Mouse (Mus musculus): Measurements from ENCODE around the gene Med29. TPM values are rescaled to one million over a fixed set of nuclear protein-coding genes. Genes with fewer than 3 reads are reported as not detected.

Med29 gene
- total RNA-seq (2014; fragmentation: Nextera tagmentation) (15.4 and 21.9 TPM in 2 replicates), total RNA-seq (2017) (17.7 and 21.0 TPM in 2 replicates), polyA plus RNA-seq (2012) (11.2 and 14.8 TPM in 2 replicates)

DNA sequence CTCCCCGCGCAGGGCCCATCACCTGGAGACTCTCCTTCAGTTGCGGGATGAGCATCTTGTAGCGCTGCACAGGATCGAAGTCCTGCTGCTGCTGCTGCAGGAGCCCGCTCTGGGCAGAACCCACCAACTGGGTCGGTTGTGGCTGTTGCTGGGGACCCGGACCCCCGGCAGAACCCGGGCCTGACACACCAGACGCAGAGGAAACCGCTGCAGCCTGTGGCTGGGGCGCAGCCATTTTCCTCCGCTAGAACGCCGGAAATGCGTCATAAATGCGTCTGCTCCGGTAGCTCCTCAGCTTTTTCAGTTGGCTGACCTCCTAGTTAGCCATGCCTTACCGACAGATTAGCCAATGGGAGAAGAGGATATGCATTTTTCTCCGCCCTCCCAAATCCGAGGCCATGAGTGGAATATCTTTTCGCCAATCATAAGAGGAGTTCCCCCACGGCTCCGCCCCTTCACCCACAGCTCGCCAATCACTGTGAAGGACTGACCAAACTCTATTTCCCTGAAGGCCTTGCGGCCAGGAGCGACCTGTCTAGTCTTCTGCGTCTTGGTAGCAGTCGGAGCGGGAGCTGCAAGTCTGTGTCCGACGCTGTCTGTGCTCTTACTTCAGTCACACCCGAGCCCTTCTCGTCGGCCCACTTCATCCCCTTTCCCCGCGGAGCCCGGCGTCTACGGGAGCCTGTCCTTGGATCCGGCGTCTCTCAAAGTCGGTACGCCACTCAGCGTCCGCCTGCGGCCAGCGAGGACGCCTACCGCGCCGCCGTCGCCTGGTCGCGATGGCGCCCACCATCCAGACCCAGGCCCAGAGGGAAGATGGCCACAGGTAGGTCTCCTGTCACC, at the start of gene Med29, which contains the start of gene Paf1:
TSS of gene Med29 (minus strand) at position 280 of the 843 bp plus-strand sequence.
TSS of gene Paf1 (plus strand) at position 523 of the 843 bp plus-strand sequence.
- DNase-seq (ENCODE audit: low spot score): peak; percentile 99
- peaks cover 24% of the 10 kb centered on the region for H3K4me1 ChIP-seq (ENCODE audit: insufficient read depth, low read depth, low read length)
- H3K36me3 ChIP-seq (replicated peaks): peaks cover 70% of the 10 kb centered on the region
- ATAC-seq (ENCODE audit: extremely low read depth, insufficient number of reproducible peaks, low FRiP score, poor library complexity, severe bottlenecking): peak; percentile 97
- peak within 1 kb of the TSS; percentile 95 for H3K4me3 ChIP-seq (ENCODE audit: low read depth, low read length)
- H3K27me3 ChIP-seq (ENCODE audit: insufficient read depth, low read length): no peaks in the 10 kb centered on the region
- TF ChIP-seq CTCF (IDR thresholded peaks at IDR 0.05; ENCODE audit: low read depth, low read length) (no peak), POLR2AphosphoS5 (IDR thresholded peaks at IDR 0.05; ENCODE audit: insufficient replicate concordance, low read depth, low read length) (no peak), TAL1 (conservative IDR thresholded peaks at IDR 0.05; ENCODE audit: low read depth, low read length) (no peak)
- no peaks in the 10 kb centered on the region for H3K9me3 ChIP-seq (replicated peaks)

DNA sequence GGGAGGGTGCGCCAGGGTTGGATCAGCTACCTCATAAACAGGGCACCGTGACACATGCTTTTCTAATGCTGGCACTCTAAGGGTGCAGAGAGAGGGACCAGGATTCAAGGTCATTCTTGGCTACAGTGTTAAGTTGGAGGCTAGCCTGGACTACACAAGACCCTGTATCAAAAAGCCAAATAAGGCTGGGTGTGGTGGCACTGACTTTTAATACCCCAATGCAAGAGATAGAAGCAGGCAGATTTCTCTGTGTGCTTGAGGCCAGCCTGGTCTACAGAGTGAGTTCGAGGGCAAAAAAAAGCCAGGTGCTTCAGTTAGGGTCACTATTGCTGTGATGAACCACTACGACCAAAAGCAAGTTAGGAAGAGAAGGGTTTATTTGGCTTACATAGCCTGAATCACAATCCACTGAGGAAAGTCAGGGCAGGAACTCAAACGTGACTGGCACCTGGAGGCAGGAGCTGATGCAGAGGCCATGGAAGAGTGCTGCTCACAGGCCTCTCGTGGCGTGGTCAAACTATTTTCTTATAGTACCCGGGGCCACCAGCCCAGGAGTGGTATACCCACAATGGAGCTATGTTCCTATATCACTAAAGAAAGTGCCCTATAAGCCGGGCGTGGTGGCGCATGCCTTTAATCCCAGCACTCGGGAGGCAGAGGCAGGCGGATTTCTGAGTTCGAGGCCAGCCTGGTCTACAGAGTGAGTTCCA, 49.4 kb upstream of the Med29 start:
- no peak for TF ChIP-seq GATA2 (IDR thresholded peaks at IDR 0.05; ENCODE audit: borderline replicate concordance, low read depth, low read length)
- no peak for TF ChIP-seq GATA1 (IDR thresholded peaks at IDR 0.05; ENCODE audit: borderline replicate concordance, low read length)
- TF ChIP-seq TAL1 (conservative IDR thresholded peaks at IDR 0.05; ENCODE audit: low read depth, low read length): no peak
- no peak for TF ChIP-seq POLR2AphosphoS5 (IDR thresholded peaks at IDR 0.05; ENCODE audit: insufficient replicate concordance, low read depth, low read length)
- no peak for TF ChIP-seq CTCF (IDR thresholded peaks at IDR 0.05; ENCODE audit: low read depth, low read length)
- peaks cover 11% of the 10 kb centered on the region; the same call in 1 of the 2 replicates for H3K27me3 ChIP-seq (ENCODE audit: insufficient read depth, low read length)
- no peak for ATAC-seq (ENCODE audit: extremely low read depth, insufficient number of reproducible peaks, low FRiP score, poor library complexity, severe bottlenecking)
- peaks cover 5% of the 10 kb centered on the region for H3K36me3 ChIP-seq (replicated peaks)
- H3K4me1 ChIP-seq (ENCODE audit: insufficient read depth, low read depth, low read length): peaks cover 30% of the 10 kb centered on the region
- DNase-seq (ENCODE audit: low spot score): no peak
- no peaks in the 10 kb centered on the region for H3K9me3 ChIP-seq (replicated peaks)
- no peak overlapping the region for H3K4me3 ChIP-seq (ENCODE audit: low read depth, low read length)

DNA sequence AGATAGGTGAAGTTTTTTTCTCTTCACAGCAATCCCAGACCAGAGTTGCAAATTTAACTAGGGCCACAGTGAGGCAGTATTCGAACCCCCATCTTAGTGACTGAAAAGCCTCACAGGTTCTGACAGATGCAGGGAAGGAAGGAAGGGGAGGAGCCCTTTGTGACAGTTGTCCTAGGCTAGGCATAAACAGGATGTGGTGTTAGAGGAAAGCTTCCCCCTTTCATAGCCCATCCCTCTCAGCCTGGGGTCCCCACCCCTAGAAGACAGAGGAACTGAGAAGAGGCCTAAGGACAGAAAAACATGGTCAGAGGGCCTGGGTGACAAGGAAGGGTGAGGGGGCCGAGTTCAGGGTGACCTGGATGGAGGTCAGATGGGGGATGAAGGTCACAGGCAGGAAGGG, 48.2 kb upstream of the Med29 start:
- DNase-seq (ENCODE audit: low spot score) (peak; percentile 64), ATAC-seq (ENCODE audit: extremely low read depth, insufficient number of reproducible peaks, low FRiP score, poor library complexity, severe bottlenecking) (no peak)
- no peaks in the 10 kb centered on the region for H3K9me3 ChIP-seq (replicated peaks)
- peaks cover 35% of the 10 kb centered on the region for H3K4me1 ChIP-seq (ENCODE audit: insufficient read depth, low read depth, low read length)
- TF ChIP-seq POLR2AphosphoS5 (IDR thresholded peaks at IDR 0.05; ENCODE audit: insufficient replicate concordance, low read depth, low read length) (no peak), CTCF (IDR thresholded peaks at IDR 0.05; ENCODE audit: low read depth, low read length) (no peak), GATA2 (IDR thresholded peaks at IDR 0.05; ENCODE audit: borderline replicate concordance, low read depth, low read length) (no peak), TAL1 (conservative IDR thresholded peaks at IDR 0.05; ENCODE audit: low read depth, low read length) (no peak), GATA1 (IDR thresholded peaks at IDR 0.05; ENCODE audit: borderline replicate concordance, low read length) (no peak)
- peaks cover 5% of the 10 kb centered on the region for H3K36me3 ChIP-seq (replicated peaks)
- H3K27me3 ChIP-seq (ENCODE audit: insufficient read depth, low read length): peaks cover 8% of the 10 kb centered on the region; the same call in 1 of the 2 replicates
- H3K4me3 ChIP-seq (ENCODE audit: low read depth, low read length): peak overlapping the region; percentile 31

DNA sequence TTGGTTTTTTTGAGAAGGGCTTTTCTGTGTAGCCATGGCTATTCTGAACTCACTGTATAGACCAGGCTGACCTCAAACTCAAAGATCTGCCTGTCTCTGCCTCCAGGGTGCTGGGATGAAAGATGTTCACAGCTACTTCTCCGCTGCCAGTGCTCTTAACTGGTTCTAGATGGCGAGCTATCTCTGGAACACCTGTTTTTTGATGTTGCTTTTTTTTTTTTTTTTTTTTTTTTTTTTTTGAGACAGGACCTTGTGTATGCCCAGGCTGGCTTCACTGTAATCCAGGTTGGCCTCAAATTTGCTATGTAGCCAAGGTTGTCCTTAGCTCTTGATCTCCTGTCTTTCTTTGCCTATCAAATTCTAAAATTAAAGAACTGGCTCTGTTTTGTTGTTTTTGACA, 46.3 kb upstream of the Med29 start:
- DNase-seq (ENCODE audit: low spot score) (no peak), ATAC-seq (ENCODE audit: extremely low read depth, insufficient number of reproducible peaks, low FRiP score, poor library complexity, severe bottlenecking) (no peak)
- TF ChIP-seq GATA2 (IDR thresholded peaks at IDR 0.05; ENCODE audit: borderline replicate concordance, low read depth, low read length) (no peak), POLR2AphosphoS5 (IDR thresholded peaks at IDR 0.05; ENCODE audit: insufficient replicate concordance, low read depth, low read length) (no peak), GATA1 (IDR thresholded peaks at IDR 0.05; ENCODE audit: borderline replicate concordance, low read length) (no peak), TAL1 (conservative IDR thresholded peaks at IDR 0.05; ENCODE audit: low read depth, low read length) (no peak), CTCF (IDR thresholded peaks at IDR 0.05; ENCODE audit: low read depth, low read length) (no peak)
- H3K27me3 ChIP-seq (ENCODE audit: insufficient read depth, low read length): no peaks in the 10 kb centered on the region
- no peaks in the 10 kb centered on the region for H3K9me3 ChIP-seq (replicated peaks)
- no peaks in the 10 kb centered on the region for H3K36me3 ChIP-seq (replicated peaks)
- peaks cover 48% of the 10 kb centered on the region for H3K4me1 ChIP-seq (ENCODE audit: insufficient read depth, low read depth, low read length)
- H3K4me3 ChIP-seq (ENCODE audit: low read depth, low read length): no peak overlapping the region

DNA sequence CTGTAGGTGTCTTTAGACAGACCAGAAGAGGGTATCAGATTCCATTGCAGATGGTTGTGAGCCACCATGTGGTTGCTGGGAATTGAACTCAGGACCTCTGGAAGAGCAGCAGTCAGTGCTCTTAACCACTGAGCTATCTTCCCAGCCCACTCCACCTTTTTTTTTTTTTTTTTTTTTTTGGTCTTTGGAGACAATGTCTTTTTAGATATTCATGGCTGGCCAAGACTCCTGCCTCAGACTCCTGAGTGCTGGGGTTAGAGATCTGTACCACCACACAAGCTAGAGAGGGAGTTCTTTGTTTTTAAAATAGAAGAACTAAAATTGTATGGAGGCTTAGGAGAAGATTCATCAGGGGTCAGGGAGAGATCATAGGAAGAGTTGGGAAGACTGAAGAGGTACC, 45.5 kb upstream of the Med29 start:
- no peaks in the 10 kb centered on the region for H3K27me3 ChIP-seq (ENCODE audit: insufficient read depth, low read length)
- H3K36me3 ChIP-seq (replicated peaks): peaks cover 6% of the 10 kb centered on the region
- ATAC-seq (ENCODE audit: extremely low read depth, insufficient number of reproducible peaks, low FRiP score, poor library complexity, severe bottlenecking) (no peak), DNase-seq (ENCODE audit: low spot score) (no peak)
- H3K4me1 ChIP-seq (ENCODE audit: insufficient read depth, low read depth, low read length): peaks cover 54% of the 10 kb centered on the region
- TF ChIP-seq GATA1 (IDR thresholded peaks at IDR 0.05; ENCODE audit: borderline replicate concordance, low read length): no peak
- no peak for TF ChIP-seq CTCF (IDR thresholded peaks at IDR 0.05; ENCODE audit: low read depth, low read length)
- no peak for TF ChIP-seq GATA2 (IDR thresholded peaks at IDR 0.05; ENCODE audit: borderline replicate concordance, low read depth, low read length)
- no peak for TF ChIP-seq TAL1 (conservative IDR thresholded peaks at IDR 0.05; ENCODE audit: low read depth, low read length)
- TF ChIP-seq POLR2AphosphoS5 (IDR thresholded peaks at IDR 0.05; ENCODE audit: insufficient replicate concordance, low read depth, low read length): no peak
- H3K4me3 ChIP-seq (ENCODE audit: low read depth, low read length): no peak overlapping the region
- no peaks in the 10 kb centered on the region for H3K9me3 ChIP-seq (replicated peaks)

All from G1E (cell line).